Mouse (Mus musculus) urinary bladder, adult 2 months (tissue): ENCODE results near the gene Arl2bp. TPM values are rescaled to one million over a fixed set of nuclear protein-coding genes. Genes with fewer than 3 reads are reported as not detected.

Experiments used
- polyA plus RNA-seq: library from polyadenylated mRNA; depleted of rRNA; stranded (reverse); fragments of >200 nt; gene quantifications from 2 replicates; pipeline ENCODE4 v1.2.3, GENCODE M21; 2012; rRNA removed

The Arl2bp gene
- polyA plus RNA-seq, 1 experiment: 116 TPM

Other genes with a start within 250 kb of the Arl2bp start
- gene Nlrc5, start 232.2 kb upstream of the Arl2bp start, polyA plus RNA-seq: 17.1 and 23.3 TPM in 2 replicates
- 27.6 and 31.4 TPM in 2 replicates for gene Cpne2, start 133.6 kb upstream of the Arl2bp start, polyA plus RNA-seq
- 11.4 and 12.5 TPM in 2 replicates for gene Rspry1, start 64.7 kb upstream of the Arl2bp start, polyA plus RNA-seq
- gene Fam192a, start 64.6 kb upstream of the Arl2bp start, polyA plus RNA-seq: 42.8 and 48.5 TPM in 2 replicates
- 82.4 and 99.3 TPM in 2 replicates for gene Pllp, start 29.7 kb downstream of the Arl2bp start, polyA plus RNA-seq
- gene Ccl22, start 79.0 kb downstream of the Arl2bp start, polyA plus RNA-seq: 1.6 and 2.3 TPM in 2 replicates
- gene Cx3cl1, start 105.4 kb downstream of the Arl2bp start, polyA plus RNA-seq: 20.6 and 27.3 TPM in 2 replicates
- gene Ccl17, start 143.9 kb downstream of the Arl2bp start, polyA plus RNA-seq: 2.3 and 4.0 TPM in 2 replicates
- 62.3 and 72.1 TPM in 2 replicates for gene Coq9, start 171.7 kb downstream of the Arl2bp start, polyA plus RNA-seq
- 22.0 and 27.7 TPM in 2 replicates for gene Ciapin1, start 171.8 kb downstream of the Arl2bp start, polyA plus RNA-seq
- gene Polr2c, start 190.8 kb downstream of the Arl2bp start, polyA plus RNA-seq: 89.5 and 99.2 TPM in 2 replicates
- 12.4 and 13.6 TPM in 2 replicates for gene Dok4, start 209.7 kb downstream of the Arl2bp start, polyA plus RNA-seq